Mouse (Mus musculus): ENCODE results near the gene Akr1cl.

GRCm38 (mm10) chr1:64988176-64988575 lies 44.4 kb downstream of the Akr1cl start:
- no peak for TF ChIP-seq CTCF (IDR thresholded peaks at IDR 0.05; ENCODE audit: low read depth)
- no peak for TF ChIP-seq EP300 (optimal IDR thresholded peaks at IDR 0.05)

Measured in stomach, postnatal 0 days (tissue).